Mouse (Mus musculus): ENCODE measurements around the gene Pcgf5. TPM values are rescaled to one million over a fixed set of nuclear protein-coding genes. Genes with fewer than 3 reads are reported as not detected.

Gene Pcgf5
- polyA plus RNA-seq, 1 experiment = 7.4 TPM

- TF ChIP-seq GATA1 (IDR thresholded peaks at IDR 0.05; ENCODE audit: low read length) = no peak
Observed at GRCm38 (mm10) chr19:36375200-36375783, 27.2 kb downstream of the Pcgf5 start.

DNA sequence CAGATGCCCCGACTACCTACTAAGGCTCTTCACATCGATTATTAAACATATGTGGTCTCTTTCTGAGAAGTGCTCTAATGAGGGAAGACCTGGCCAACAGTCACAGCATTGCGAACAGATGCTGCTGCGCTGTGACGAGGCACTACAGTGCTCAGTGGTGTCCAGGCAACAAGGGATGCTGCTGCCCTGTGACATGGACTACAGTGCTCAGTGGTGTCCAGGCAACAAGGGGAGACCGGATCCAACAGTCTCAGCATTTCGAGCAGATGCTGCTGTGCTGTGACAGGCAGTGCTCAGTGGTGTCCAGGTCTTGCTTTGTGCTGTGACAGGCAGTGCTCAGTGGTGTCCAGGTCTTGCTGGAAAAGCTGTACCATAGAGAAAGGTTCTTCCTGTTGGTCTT is 29.6 kb downstream of the Pcgf5 start:
- no peak for TF ChIP-seq GATA1 (IDR thresholded peaks at IDR 0.05; ENCODE audit: low read length)

GRCm38 (mm10) chr19:36378511-36379232 is 30.6 kb downstream of the Pcgf5 start:
- no peak for TF ChIP-seq GATA1 (IDR thresholded peaks at IDR 0.05; ENCODE audit: low read length)

- no peak for TF ChIP-seq GATA1 (IDR thresholded peaks at IDR 0.05; ENCODE audit: low read length)
Observed at GRCm38 (mm10) chr19:36382901-36383300, 34.8 kb downstream of the Pcgf5 start.

GRCm38 (mm10) chr19:36383977-36384376 is 35.9 kb downstream of the Pcgf5 start:
- no peak for TF ChIP-seq GATA1 (IDR thresholded peaks at IDR 0.05; ENCODE audit: low read length)

DNA sequence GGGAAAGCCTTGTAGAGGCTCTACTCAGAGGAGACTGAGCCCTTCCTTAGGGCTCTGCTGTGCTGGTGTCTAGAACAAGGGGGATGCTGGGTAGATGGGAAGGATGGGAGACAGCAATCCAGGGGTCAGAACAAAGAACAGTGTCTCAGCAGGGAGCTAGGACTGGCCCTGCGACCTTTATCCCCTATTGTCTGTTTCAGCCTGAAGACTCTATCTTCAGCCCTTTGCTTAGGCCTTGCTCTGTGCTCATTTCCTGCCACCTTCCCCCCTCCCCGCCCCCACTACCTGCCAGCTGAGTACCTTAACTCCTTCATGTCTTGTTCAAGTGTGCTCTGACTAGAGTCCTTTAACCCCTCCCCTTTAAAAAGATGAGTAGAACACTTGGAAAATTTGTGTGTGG is 36.3 kb downstream of the Pcgf5 start:
- no peak for TF ChIP-seq GATA1 (IDR thresholded peaks at IDR 0.05; ENCODE audit: low read length)

DNA sequence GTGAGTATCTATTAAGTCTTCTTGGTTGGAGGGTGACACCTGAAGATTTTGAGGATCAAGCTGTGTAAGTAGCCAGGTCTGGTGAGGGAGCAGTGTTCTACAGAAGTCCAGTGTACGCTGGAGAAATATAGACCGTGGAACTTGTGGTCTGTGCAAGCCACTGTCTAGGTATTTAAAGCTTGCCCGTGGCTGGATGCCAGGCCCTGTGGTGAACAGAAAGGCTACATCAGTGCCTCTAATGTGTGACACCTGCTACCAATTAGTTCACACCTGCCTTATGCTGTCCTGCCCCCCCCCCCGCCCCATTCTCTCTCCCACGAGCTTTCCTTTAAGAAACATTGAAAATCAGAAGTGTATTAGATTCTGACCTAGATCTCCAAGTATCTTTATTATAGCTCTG is 40.4 kb downstream of the Pcgf5 start:
- TF ChIP-seq GATA1 (IDR thresholded peaks at IDR 0.05; ENCODE audit: low read length) = no peak

DNA sequence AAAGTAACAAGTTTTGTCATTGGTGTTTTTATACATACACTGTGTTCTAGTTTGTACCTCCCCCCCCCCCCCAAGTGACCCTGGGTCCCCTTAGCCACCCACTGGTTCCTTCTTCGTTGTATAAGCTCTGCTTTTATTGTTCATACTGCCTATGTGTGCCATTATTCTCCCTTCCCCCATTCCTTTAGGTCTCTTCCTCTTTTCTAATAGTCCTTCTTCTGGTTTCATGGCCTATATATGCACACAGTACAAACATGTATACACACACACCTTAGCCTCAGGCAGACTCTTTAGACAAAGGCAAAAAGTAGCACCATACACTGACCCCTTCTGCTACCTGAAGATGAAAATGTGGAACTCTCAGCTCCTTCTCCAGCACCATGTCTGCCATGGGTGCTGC is 42.6 kb downstream of the Pcgf5 start:
- no peak for TF ChIP-seq GATA1 (IDR thresholded peaks at IDR 0.05; ENCODE audit: low read length)

DNA sequence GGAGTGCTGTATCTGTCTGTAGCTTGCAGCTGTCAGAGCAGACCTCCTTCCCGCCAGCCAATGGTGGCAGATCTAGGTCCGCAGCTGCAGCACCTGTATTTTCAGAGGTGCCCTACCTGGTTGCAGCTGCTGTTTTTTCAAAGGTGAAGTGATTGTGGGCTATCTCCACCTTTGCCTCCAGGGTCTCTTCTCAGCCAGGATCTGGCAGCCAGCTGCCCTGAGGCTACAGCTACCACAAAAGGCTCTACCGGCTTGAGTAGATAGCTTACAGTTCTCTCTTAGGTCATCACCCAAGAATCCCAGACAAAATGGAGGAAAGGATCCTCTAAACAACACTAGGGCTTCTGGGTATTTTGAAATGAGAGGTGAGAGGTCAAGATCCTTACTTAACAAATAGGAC is 50.4 kb downstream of the Pcgf5 start:
- TF ChIP-seq GATA1 (IDR thresholded peaks at IDR 0.05; ENCODE audit: low read length) = no peak

GRCm38 (mm10) chr19:36408352-36409100 is 60.4 kb downstream of the Pcgf5 start:
- TF ChIP-seq GATA1 (IDR thresholded peaks at IDR 0.05; ENCODE audit: low read length) = no peak

DNA sequence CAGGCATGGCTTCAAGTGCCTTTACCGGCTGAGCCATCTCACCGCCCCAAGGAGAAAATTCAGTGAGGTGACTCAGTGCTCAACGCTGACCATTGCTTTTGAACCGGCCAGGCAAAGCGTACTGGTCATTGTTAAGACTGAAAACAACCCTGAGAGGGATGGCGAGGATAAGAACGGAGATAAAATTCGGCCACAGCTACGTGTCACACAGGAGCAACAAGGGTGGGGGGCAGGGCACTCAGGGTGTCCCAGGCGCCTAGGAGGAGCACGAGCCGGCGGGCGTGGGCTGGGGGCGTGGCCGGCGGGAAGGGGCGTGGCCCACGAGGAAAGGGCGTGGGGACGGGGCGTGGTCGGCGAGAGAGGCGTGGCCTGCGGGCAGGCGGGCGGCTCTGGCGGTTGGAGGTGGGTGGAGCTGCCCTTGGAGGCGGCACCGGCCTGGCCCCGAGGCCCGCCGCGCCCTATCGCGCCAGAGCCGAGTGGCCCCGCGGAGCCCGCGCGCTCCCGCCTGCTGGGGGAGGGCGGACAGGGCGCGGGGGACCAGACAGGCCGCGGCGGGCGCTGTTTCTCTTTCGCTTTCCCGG is 61.3 kb downstream of the Pcgf5 start:
- TF ChIP-seq GATA1 (IDR thresholded peaks at IDR 0.05; ENCODE audit: low read length) = no peak

DNA sequence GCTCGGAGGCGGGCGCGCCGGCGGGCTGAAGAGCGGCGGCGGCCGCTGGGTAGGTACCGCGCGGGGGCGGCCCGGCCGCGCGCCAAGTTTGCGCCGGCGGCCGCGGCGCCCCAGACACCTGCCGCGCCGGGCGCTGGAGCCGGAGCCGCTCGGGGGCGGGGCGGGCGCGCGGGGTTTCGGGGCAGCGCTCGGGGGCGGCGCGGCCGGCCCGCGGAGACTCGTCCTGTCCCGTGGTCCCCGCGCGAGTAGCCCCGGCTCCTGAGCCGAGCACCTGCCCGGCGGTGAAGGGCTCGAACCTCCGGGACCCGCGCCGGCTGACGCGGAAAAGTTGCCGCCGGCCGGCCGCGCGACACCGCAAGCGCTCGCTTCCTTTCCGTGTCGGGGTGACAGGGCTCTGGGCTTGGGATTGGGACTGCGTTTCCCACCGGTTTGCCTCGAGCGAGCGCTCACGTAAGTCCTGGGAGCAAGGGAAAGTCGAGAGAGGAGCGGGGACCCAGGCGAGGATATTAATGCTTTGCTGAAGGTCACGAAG is 61.8 kb downstream of the Pcgf5 start:
- no peak for TF ChIP-seq GATA1 (IDR thresholded peaks at IDR 0.05; ENCODE audit: low read length)

- TF ChIP-seq GATA1 (IDR thresholded peaks at IDR 0.05; ENCODE audit: low read length) = no peak
Observed at GRCm38 (mm10) chr19:36419885-36420284, 71.8 kb downstream of the Pcgf5 start.

DNA sequence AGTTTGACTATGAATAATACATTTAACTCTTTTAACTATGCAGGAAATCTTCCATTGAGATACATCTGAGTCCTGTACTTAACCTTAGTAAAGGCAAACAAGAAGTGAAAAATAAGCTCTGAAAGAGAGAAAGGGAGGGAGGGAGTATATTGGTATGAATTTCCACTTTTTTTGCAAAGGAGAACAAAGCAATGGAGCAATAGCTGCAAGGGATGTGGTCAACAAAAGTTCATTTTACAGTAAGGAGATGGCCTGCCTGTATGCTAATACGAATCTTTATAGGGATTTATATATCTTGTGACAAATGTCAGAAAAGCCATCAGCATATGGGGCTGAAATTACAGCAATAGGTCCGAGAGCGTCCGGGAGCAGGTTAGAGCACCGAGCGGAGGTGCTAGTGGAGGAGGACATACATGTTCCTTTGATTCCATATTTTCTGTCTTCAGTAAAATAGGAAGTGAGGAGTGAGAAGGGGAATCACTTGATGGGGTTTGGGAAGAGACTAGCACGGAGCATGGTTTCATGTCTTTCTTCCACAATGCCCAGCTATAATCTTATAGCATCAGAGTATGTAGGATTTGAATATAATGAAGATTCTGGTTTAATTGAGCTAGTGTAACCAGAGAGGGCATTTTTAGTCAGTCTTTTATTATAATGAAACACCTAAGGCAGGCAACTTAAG is 79.2 kb downstream of the Pcgf5 start:
- TF ChIP-seq GATA1 (IDR thresholded peaks at IDR 0.05; ENCODE audit: low read length) = no peak

DNA sequence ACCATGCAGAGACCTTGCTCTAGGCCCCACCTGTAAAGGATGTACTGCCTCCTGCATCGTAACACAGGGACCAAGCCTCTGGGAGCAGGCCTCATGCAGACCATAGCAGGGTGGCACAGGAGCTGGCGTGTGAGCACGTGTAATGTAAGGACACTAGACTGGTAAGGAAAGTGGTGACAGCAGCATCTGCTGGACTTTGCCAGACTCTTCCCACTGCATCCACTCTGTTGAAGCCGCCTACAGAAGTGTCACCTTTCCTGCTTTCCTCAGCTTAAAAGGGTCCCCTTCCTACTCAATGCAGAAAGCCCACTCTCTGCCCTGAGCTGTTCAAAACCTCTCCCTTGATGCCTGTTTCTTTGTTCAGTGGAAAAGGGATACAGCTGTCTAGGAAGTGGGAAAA is 80.0 kb downstream of the Pcgf5 start:
- no peak for TF ChIP-seq GATA1 (IDR thresholded peaks at IDR 0.05; ENCODE audit: low read length)
